Comparison of ENCODE assay signal across 27 mouse cellular contexts in the genomic region with DNA sequence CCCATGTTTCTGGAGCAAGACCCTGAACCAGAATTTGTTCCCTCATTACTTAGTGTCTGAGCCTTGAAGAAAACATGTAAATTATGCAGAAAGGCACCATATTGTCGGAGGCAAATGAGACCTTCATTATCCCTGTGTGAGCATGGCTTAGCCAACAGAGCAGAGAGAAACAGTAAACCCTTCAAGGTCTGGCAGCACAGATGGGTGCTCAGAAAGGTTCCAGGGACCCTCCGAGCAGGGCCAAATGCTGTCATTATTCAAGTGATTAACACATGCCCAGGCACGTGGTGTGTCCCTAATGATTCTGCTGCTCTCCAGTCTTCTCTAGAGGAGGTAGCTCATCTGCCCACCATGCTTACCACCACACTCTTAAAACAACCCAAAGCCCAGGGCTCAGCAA.
A peak's percentile ranks its signal among the peaks of the same experiment; 100 is the strongest.
DNase-seq lines count a peak whose midpoint lies in the region; ATAC-seq lines count a peak whose summit lies in the region.
"Had no signal": no experiment of that assay in that cellular context is flagged by ENCODE, and none has a peak within 500 bp of the region (broad histone marks: within the 10 kb centered on the region; RNA-seq: fewer than 3 reads in every experiment).

No protein-coding gene starts in this region.

- H3K4me3 ChIP-seq in forebrain, embryonic 15.5 days, result no peak overlapping the region
- H3K4me3 ChIP-seq in forebrain, embryonic 12.5 days (replicated peaks), result no peak overlapping the region
- H3K4me3 ChIP-seq in hindbrain, embryonic 16.5 days (ENCODE audit: low read length), result no peak overlapping the region
- no peak overlapping the region for H3K4me3 ChIP-seq in hindbrain, embryonic 11.5 days (ENCODE audit: low read depth, low read length)
- no peak overlapping the region for H3K4me3 ChIP-seq in forebrain, embryonic 16.5 days (replicated peaks; ENCODE audit: low read length)
- H3K4me3 ChIP-seq: heart, adult 2 months; heart, embryonic 10.5 days; heart, embryonic 13.5 days; hindbrain, embryonic 12.5 days; hindbrain, embryonic 15.5 days; intestine, embryonic 15.5 days; kidney, embryonic 15.5 days had no signal

- no peaks in the 10 kb centered on the region for H3K36me3 ChIP-seq in forebrain, embryonic 15.5 days
- H3K36me3 ChIP-seq in forebrain, embryonic 12.5 days (replicated peaks), result no peaks in the 10 kb centered on the region
- no peaks in the 10 kb centered on the region for H3K36me3 ChIP-seq in hindbrain, embryonic 16.5 days (ENCODE audit: control insufficient read depth, insufficient read depth, low read length)
- no peaks in the 10 kb centered on the region for H3K36me3 ChIP-seq in hindbrain, embryonic 11.5 days (ENCODE audit: control insufficient read depth, insufficient read depth, low read length)
- H3K36me3 ChIP-seq in forebrain, embryonic 16.5 days (ENCODE audit: control insufficient read depth, insufficient read depth), result no peaks in the 10 kb centered on the region
- H3K36me3 ChIP-seq: G1E; heart, embryonic 10.5 days; heart, embryonic 13.5 days; hindbrain, embryonic 12.5 days; hindbrain, embryonic 15.5 days; intestine, embryonic 15.5 days; kidney, embryonic 15.5 days had no signal

- 0 out of 2 replicates have a peak overlapping the region, but pooled peaks have one; percentile 17 for H3K27ac ChIP-seq in forebrain, embryonic 15.5 days (replicated peaks)
- H3K27ac ChIP-seq in forebrain, embryonic 12.5 days, result no peak overlapping the region
- no peak overlapping the region for H3K27ac ChIP-seq in hindbrain, embryonic 16.5 days (ENCODE audit: low read depth, low read length)
- H3K27ac ChIP-seq in hindbrain, embryonic 11.5 days (ENCODE audit: low read depth, low read length), result no peak overlapping the region
- H3K27ac ChIP-seq in forebrain, embryonic 16.5 days (ENCODE audit: low read length), result no peak overlapping the region
- H3K27ac ChIP-seq: heart, adult 2 months; heart, embryonic 10.5 days; heart, embryonic 13.5 days; hindbrain, embryonic 12.5 days; hindbrain, embryonic 15.5 days; intestine, embryonic 15.5 days; kidney, embryonic 15.5 days had no signal

- H3K9me3 ChIP-seq in forebrain, embryonic 15.5 days, result no peaks in the 10 kb centered on the region
- H3K9me3 ChIP-seq in forebrain, embryonic 12.5 days, result no peaks in the 10 kb centered on the region
- no peaks in the 10 kb centered on the region for H3K9me3 ChIP-seq in hindbrain, embryonic 16.5 days (ENCODE audit: control insufficient read depth, low read length)
- no peaks in the 10 kb centered on the region for H3K9me3 ChIP-seq in hindbrain, embryonic 11.5 days (ENCODE audit: control insufficient read depth, low read length)
- no peaks in the 10 kb centered on the region for H3K9me3 ChIP-seq in forebrain, embryonic 16.5 days (ENCODE audit: control insufficient read depth, low read length)
- H3K9me3 ChIP-seq: heart, embryonic 10.5 days; heart, embryonic 13.5 days; hindbrain, embryonic 12.5 days; hindbrain, embryonic 15.5 days; intestine, embryonic 15.5 days; kidney, embryonic 15.5 days had no signal

- no peak overlapping the region for H3K9ac ChIP-seq in forebrain, embryonic 15.5 days (replicated peaks)
- H3K9ac ChIP-seq in forebrain, embryonic 12.5 days, result no peak overlapping the region
- H3K9ac ChIP-seq in hindbrain, embryonic 16.5 days (ENCODE audit: low read depth, low read length), result no peak overlapping the region
- H3K9ac ChIP-seq in hindbrain, embryonic 11.5 days (ENCODE audit: low read depth, low read length), result no peak overlapping the region
- H3K9ac ChIP-seq in forebrain, embryonic 16.5 days (replicated peaks; ENCODE audit: low read depth, low read length), result no peak overlapping the region
- H3K9ac ChIP-seq: heart, embryonic 13.5 days; hindbrain, embryonic 12.5 days; hindbrain, embryonic 15.5 days; intestine, embryonic 15.5 days; kidney, embryonic 15.5 days had no signal

- H3K4me2 ChIP-seq in forebrain, embryonic 15.5 days (replicated peaks), result no peak overlapping the region
- no peak overlapping the region for H3K4me2 ChIP-seq in forebrain, embryonic 12.5 days
- H3K4me2 ChIP-seq in hindbrain, embryonic 16.5 days (ENCODE audit: low read length), result no peak overlapping the region
- no peak overlapping the region for H3K4me2 ChIP-seq in hindbrain, embryonic 11.5 days (replicated peaks; ENCODE audit: low read depth, low read length)
- no peak overlapping the region for H3K4me2 ChIP-seq in forebrain, embryonic 16.5 days (ENCODE audit: low read length)
- H3K4me2 ChIP-seq: heart, embryonic 13.5 days; hindbrain, embryonic 12.5 days; hindbrain, embryonic 15.5 days; intestine, embryonic 15.5 days; kidney, embryonic 15.5 days had no signal

- WGBS in forebrain, embryonic 15.5 days, result 61% methylated on average over 3 of the region's 3 CpGs
- 76% methylated on average over 3 of the region's 3 CpGs for WGBS in forebrain, embryonic 12.5 days
- 58% methylated on average over 3 of the region's 3 CpGs for WGBS in hindbrain, embryonic 16.5 days
- WGBS in hindbrain, embryonic 11.5 days, result 76% methylated on average over 3 of the region's 3 CpGs
- WGBS in forebrain, embryonic 16.5 days, result 40% methylated on average over 3 of the region's 3 CpGs

- peak; percentile 35 to 56 for DNase-seq in cerebellum, postnatal 14 days
- DNase-seq in cerebellum, postnatal 25 days, result no peak
- DNase-seq in hindbrain, embryonic 11.5 days (ENCODE audit: low spot score), result no peak
- DNase-seq in natural killer cell, adult 2 months (ENCODE audit: low spot score in 2 of 2), result no peak
- DNase-seq: adrenal gland, postnatal 14 days; B cell, adult 2 months; cerebellum, adult 11-12 months; cerebellum, adult 8-10 months; gastrocnemius, postnatal 10 days; heart, adult 2 months; heart, postnatal 14 days; heart, postnatal 4 days; kidney, adult 11 months; kidney, adult 8-10 months had no signal

- peak; percentile 92 for ATAC-seq in forebrain, embryonic 15.5 days (replicated peaks)
- ATAC-seq in forebrain, embryonic 12.5 days (ENCODE audit: low FRiP score), result no peak
- ATAC-seq in hindbrain, embryonic 16.5 days, result 0 out of 2 replicates have a peak, but pooled peaks have one; percentile 42
- ATAC-seq in hindbrain, embryonic 11.5 days (ENCODE audit: low FRiP score), result no peak
- ATAC-seq in forebrain, embryonic 16.5 days, result peak; percentile 95
- ATAC-seq: intestine, embryonic 15.5 days; Patski had no signal

- H3K4me1 ChIP-seq in forebrain, embryonic 15.5 days, result no peaks in the 10 kb centered on the region
- H3K4me1 ChIP-seq in forebrain, embryonic 12.5 days, result no peaks in the 10 kb centered on the region
- H3K4me1 ChIP-seq in hindbrain, embryonic 16.5 days (ENCODE audit: control insufficient read depth, insufficient read depth, low read depth, low read length), result no peaks in the 10 kb centered on the region
- H3K4me1 ChIP-seq in hindbrain, embryonic 11.5 days (replicated peaks; ENCODE audit: control insufficient read depth, insufficient read depth, low read length), result no peaks in the 10 kb centered on the region
- H3K4me1 ChIP-seq in forebrain, embryonic 16.5 days (replicated peaks; ENCODE audit: control insufficient read depth, insufficient read depth, low read length), result no peaks in the 10 kb centered on the region
- H3K4me1 ChIP-seq: heart, embryonic 10.5 days; heart, embryonic 13.5 days; hindbrain, embryonic 12.5 days; hindbrain, embryonic 15.5 days; intestine, embryonic 15.5 days; kidney, embryonic 15.5 days had no signal

- H3K27me3 ChIP-seq in forebrain, embryonic 15.5 days, result no peaks in the 10 kb centered on the region
- no peaks in the 10 kb centered on the region for H3K27me3 ChIP-seq in forebrain, embryonic 12.5 days
- H3K27me3 ChIP-seq in hindbrain, embryonic 16.5 days (replicated peaks; ENCODE audit: control insufficient read depth, insufficient read depth, low read length), result no peaks in the 10 kb centered on the region
- H3K27me3 ChIP-seq in hindbrain, embryonic 11.5 days (ENCODE audit: control insufficient read depth, insufficient read depth, low read length), result no peaks in the 10 kb centered on the region
- H3K27me3 ChIP-seq in forebrain, embryonic 16.5 days (replicated peaks; ENCODE audit: control insufficient read depth, insufficient read depth, low read length), result no peaks in the 10 kb centered on the region
- H3K27me3 ChIP-seq: CH12.LX; heart, embryonic 13.5 days; hindbrain, embryonic 12.5 days; hindbrain, embryonic 15.5 days; intestine, embryonic 15.5 days; kidney, embryonic 15.5 days; Patski had no signal

Comparison
In these comparisons a context has a peak if more than half of its experiments do, and no peak if none do; other contexts are left out.
1. DNase-seq: peak in cerebellum, postnatal 14 days (2 of 2); none in cerebellum, postnatal 25 days (0 of 2), hindbrain, embryonic 11.5 days (single experiment) and natural killer cell, adult 2 months (0 of 2).
2. ATAC-seq: peak in forebrain, embryonic 15.5 days (single experiment), hindbrain, embryonic 16.5 days (single experiment) and forebrain, embryonic 16.5 days (single experiment); none in forebrain, embryonic 12.5 days (single experiment) and hindbrain, embryonic 11.5 days (single experiment).